In the genomic region with DNA sequence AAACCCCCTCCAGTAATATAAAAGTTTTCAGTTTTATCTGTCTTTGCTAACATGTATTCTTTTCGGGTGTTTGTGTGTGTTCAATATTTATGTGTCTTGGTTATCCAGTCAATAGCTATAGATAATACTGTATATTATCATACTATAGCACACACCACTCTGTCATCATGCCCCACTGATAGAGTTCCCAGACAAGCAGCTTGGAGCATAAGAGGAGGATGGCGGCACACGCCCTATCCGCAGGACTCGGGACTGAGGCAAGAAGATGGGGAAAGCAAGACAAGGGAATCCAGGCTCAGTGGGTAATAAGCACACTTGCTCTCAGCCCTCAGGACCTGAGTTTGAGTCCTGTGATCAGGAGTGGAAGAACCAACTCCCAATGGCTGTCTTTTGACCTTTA, we compare ENCODE assay signal across 28 mouse cellular contexts. TPM values are rescaled to one million over a fixed set of nuclear protein-coding genes. Genes with fewer than 3 reads are reported as not detected.
A peak's percentile ranks its signal among the peaks of the same experiment; 100 is the strongest.
DNase-seq lines count a peak whose midpoint lies in the region; ATAC-seq and TF ChIP-seq lines count a peak whose summit lies in the region.
"Had no signal": no experiment of that assay in that cellular context is flagged by ENCODE, and none has a peak within 500 bp of the region (broad histone marks: within the 10 kb centered on the region; RNA-seq: fewer than 3 reads in every experiment).

No protein-coding gene starts in this region.

- peak; percentile 61 for DNase-seq in c-Kit-positive CD71-positive TER-119-negative erythroid progenitor cells, embryonic 14.5 days (ENCODE audit: low read depth)
- DNase-seq in liver: peak; percentile 78
- DNase-seq in frontal cortex, postnatal 25 days (ENCODE audit: low spot score in 2 of 2): no peak
- DNase-seq in retina, embryonic 14.5 days (ENCODE audit: low spot score): no peak
- DNase-seq in right cerebral cortex, postnatal 10 days (ENCODE audit: low spot score in 2 of 2): no peak
- no peak for DNase-seq in right cerebral cortex, adult 18-20 months
- DNase-seq: adrenal gland, adult 8-10 months; cerebellum, adult 11 months; cerebellum, adult 9-11 months; gastrocnemius, postnatal 25 days; heart, adult 18-20 months; heart, postnatal 10 days; kidney, adult 2 months; kidney, postnatal 10 days; lung, adult 18-20 months; lung, postnatal 10 days; retina, postnatal 1 day; right cerebral cortex, postnatal 4 days; thymus, postnatal 25 days had no signal

- peak; percentile 95 for ATAC-seq in liver, embryonic 16.5 days (ENCODE audit: low read depth)
- ATAC-seq: activated CD4-positive, CD25-positive, alpha-beta regulatory T cell, adult 4 months; forebrain, embryonic 13.5 days; midbrain, embryonic 13.5 days had no signal

- peak overlapping the region; percentile 52 for H3K4me2 ChIP-seq in liver, embryonic 16.5 days (ENCODE audit: low read depth, low read length)
- H3K4me2 ChIP-seq: forebrain, embryonic 13.5 days; heart, embryonic 12.5 days; hindbrain, embryonic 12.5 days; midbrain, embryonic 13.5 days had no signal

- WGBS in bone marrow, adult 2 months: 71% methylated on average over 5 of the region's 5 CpGs
- WGBS in liver, embryonic 16.5 days (ENCODE audit: insufficient replicate concordance): 32% methylated on average over 5 of the region's 5 CpGs

- H3K4me3 ChIP-seq in bone marrow, adult 2 months (replicated peaks; ENCODE audit: control insufficient read depth, low read depth, low read length): no peak overlapping the region
- no peak overlapping the region for H3K4me3 ChIP-seq in liver, embryonic 16.5 days (ENCODE audit: low read depth, low read length)
- H3K4me3 ChIP-seq: forebrain, embryonic 13.5 days; heart, embryonic 12.5 days; hindbrain, embryonic 12.5 days; midbrain, embryonic 13.5 days had no signal

- peak overlapping the region; percentile 74 for H3K27ac ChIP-seq in bone marrow, adult 2 months (ENCODE audit: control insufficient read depth, insufficient read depth, low read depth, low read length, poor library complexity)
- peak overlapping the region; percentile 95 for H3K27ac ChIP-seq in liver, embryonic 16.5 days (ENCODE audit: low read length)
- H3K27ac ChIP-seq: forebrain, embryonic 13.5 days; hindbrain, embryonic 12.5 days; midbrain, embryonic 13.5 days had no signal

- H3K36me3 ChIP-seq in liver, embryonic 16.5 days (ENCODE audit: control insufficient read depth, insufficient read depth): peaks cover 3% of the 10 kb centered on the region

- peaks cover 3% of the 10 kb centered on the region; the same call in 1 of the 2 replicates for H3K4me1 ChIP-seq in bone marrow, adult 2 months (ENCODE audit: control insufficient read depth, insufficient read depth, low read length)
- H3K4me1 ChIP-seq in liver, embryonic 16.5 days (ENCODE audit: control insufficient read depth, low read depth, low read length): peaks cover 36% of the 10 kb centered on the region
- H3K4me1 ChIP-seq: heart, embryonic 12.5 days had no signal

- no peak for TF ChIP-seq CTCF in bone marrow, adult 2 months (IDR thresholded peaks at IDR 0.05; ENCODE audit: control insufficient read depth, insufficient read depth, low read length)

- H3K9me3 ChIP-seq in liver, embryonic 16.5 days (replicated peaks; ENCODE audit: control insufficient read depth, low read length): no peaks in the 10 kb centered on the region
- H3K9me3 ChIP-seq: forebrain, embryonic 13.5 days; heart, embryonic 12.5 days; hindbrain, embryonic 12.5 days; midbrain, embryonic 13.5 days had no signal

- H3K9ac ChIP-seq in liver, embryonic 16.5 days (ENCODE audit: low read depth, low read length): peak overlapping the region; percentile 33; the same call in 1 of the 2 replicates
- H3K9ac ChIP-seq: forebrain, embryonic 13.5 days; heart, embryonic 12.5 days; hindbrain, embryonic 12.5 days; midbrain, embryonic 13.5 days had no signal

- TF ChIP-seq POLR2A in bone marrow, adult 2 months (IDR thresholded peaks at IDR 0.05; ENCODE audit: borderline replicate concordance, control insufficient read depth, low read depth, low read length): no peak

- H3K27me3 ChIP-seq in liver, embryonic 16.5 days (ENCODE audit: control insufficient read depth, insufficient read depth, low read depth, low read length): no peaks in the 10 kb centered on the region
- H3K27me3 ChIP-seq: forebrain, embryonic 13.5 days; heart, embryonic 12.5 days; hindbrain, embryonic 12.5 days; midbrain, embryonic 13.5 days had no signal

RNA-seq across cellular contexts. Expression of a gene that starts 5.9 kb away (rescaled TPM):
- 8.5 and 9.6 TPM in 2 replicates for polyA plus RNA-seq in bone marrow, adult 2 months (2011; ENCODE audit: insufficient read depth, insufficient read length, low replicate concordance, missing spikeins)
- 8.4 and 10.6 TPM in 2 replicates for polyA plus RNA-seq in liver, embryonic 16.5 days (2015; fragmentation: Nextera tagmentation; extraction: Ambion mirVana)

RNA-seq across cellular contexts. Expression of a gene that starts 27.0 kb away (rescaled TPM):
- polyA plus RNA-seq in bone marrow, adult 2 months (2011; ENCODE audit: insufficient read depth, insufficient read length, low replicate concordance, missing spikeins): 6.9 and 9.7 TPM in 2 replicates
- 0.14 TPM in 1 of 2 replicates, not detected in the other for polyA plus RNA-seq in liver, embryonic 16.5 days (2015; fragmentation: Nextera tagmentation; extraction: Ambion mirVana)
- polyA plus RNA-seq: activated CD4-positive, CD25-positive, alpha-beta regulatory T cell, adult 4 months; kidney, adult 2 months; limb, embryonic 11.5 days had no signal

RNA-seq across cellular contexts. Expression of a gene that starts 48.7 kb away (rescaled TPM):
- polyA plus RNA-seq in bone marrow, adult 2 months (2011; ENCODE audit: insufficient read depth, insufficient read length, low replicate concordance, missing spikeins): not detected in 2 replicates
- polyA plus RNA-seq in liver, embryonic 16.5 days (2015; fragmentation: Nextera tagmentation; extraction: Ambion mirVana): 0.06 and 0.18 TPM in 2 replicates
- polyA plus RNA-seq: neural tube, embryonic 11.5 days had no signal

Comparison
In these comparisons a context has a peak if more than half of its experiments do, and no peak if none do; other contexts are left out.
1. DNase-seq: peak in c-Kit-positive CD71-positive TER-119-negative erythroid progenitor cells, embryonic 14.5 days (single experiment) and liver (single experiment); none in frontal cortex, postnatal 25 days (0 of 2), retina, embryonic 14.5 days (single experiment), right cerebral cortex, postnatal 10 days (0 of 2) and right cerebral cortex, adult 18-20 months (single experiment).